Mouse (Mus musculus) liver, adult 2 months (tissue): ENCODE results near the gene Prodh2. TPM values are rescaled to one million over a fixed set of nuclear protein-coding genes. Genes with fewer than 3 reads are reported as not detected.

ENCODE experiments used
- DNase-seq: peaks from one replicate; pipeline ENCODE4 v3.0.0-alpha.2; 2011; ENCODE audit warnings: low read depth, low spot score; ENCODE audit errors: extremely low read depth
- H3K27ac ChIP-seq: fragments of 200-500 bp; replicated peaks from 2 replicates; pipeline ENCODE4 v1.5.1; 2012; ENCODE audit warnings: low read depth, mild to moderate bottlenecking, control low read depth, inconsistent platforms, low read length; ENCODE audit not compliant: insufficient read depth
- H3K27me3 ChIP-seq: fragments of 200-500 bp; 2 replicates; pipeline ENCODE4 v1.6.1; 2012; ENCODE audit warnings: mild to moderate bottlenecking, moderate library complexity, low read length, inconsistent platforms; ENCODE audit not compliant: control insufficient read depth, insufficient read depth
- H3K36me3 ChIP-seq: fragments of 200-500 bp; 2 replicates; pipeline ENCODE4 v1.6.1; 2012; ENCODE audit warnings: low read length, inconsistent platforms; ENCODE audit not compliant: control insufficient read depth, insufficient read depth
- H3K4me1 ChIP-seq: fragments of 200-500 bp; 2 replicates; pipeline ENCODE4 v1.6.1; 2011; ENCODE audit warnings: low read length; ENCODE audit not compliant: control insufficient read depth, insufficient read depth
- H3K4me3 ChIP-seq: fragments of 200-500 bp; 2 replicates; pipeline ENCODE4 v1.5.1; 2011; ENCODE audit warnings: low read depth, mild to moderate bottlenecking, control low read depth, low read length, moderate library complexity; ENCODE audit not compliant: insufficient read depth
- H3K79me2 ChIP-seq: fragments of 200-500 bp; 2 replicates; pipeline ENCODE4 v1.6.1; 2012; ENCODE audit warnings: inconsistent platforms, mild to moderate bottlenecking, low read length, moderate library complexity; ENCODE audit not compliant: control insufficient read depth, insufficient read depth
- H3K9ac ChIP-seq: fragments of 200-500 bp; 2 replicates; pipeline ENCODE4 v1.6.1; 2012; ENCODE audit warnings: low read depth, mild to moderate bottlenecking, control low read depth, inconsistent platforms, low read length
- CTCF ChIP-seq: fragments of 200-500 bp; IDR thresholded peaks from 2 replicates; pipeline ENCODE4 v1.5.1; 2011; ENCODE audit warnings: low read depth, low read length, control low read depth
- POLR2A ChIP-seq: fragments of 200-500 bp; IDR thresholded peaks from 2 replicates; pipeline ENCODE4 v1.6.1; 2011; ENCODE audit warnings: low read length, control low read depth; ENCODE audit not compliant: insufficient read depth; ENCODE audit errors: extremely low read depth
- WGBS: fragments of 180-500 bp; shearing (Covaris S2); methylation state at CpG from one replicate; pipeline ENCODE4 v1.1.7; 2018; 5-methylcytosine and 5-hydroxymethylcytosine counted together
- polyA plus RNA-seq: library from polyadenylated mRNA; depleted of rRNA; stranded (reverse); fragments of >200 nt; gene quantifications from 2 replicates; pipeline ENCODE4 v1.2.3, GENCODE M21; 2012
- total RNA-seq: library from RNA; depleted of rRNA; stranded (reverse); fragments of >200 nt; gene quantifications from 2 replicates; pipeline ENCODE4 v1.2.3, GENCODE M21; 2014

Gene Prodh2
- total and polyA plus RNA-seq, 2 experiments = 220 to 432 TPM

- TF ChIP-seq POLR2A = no peak
- TF ChIP-seq CTCF = no peak
- H3K4me3 ChIP-seq = no peak overlapping the region
- H3K79me2 ChIP-seq = no peaks in the 10 kb centered on the region
- H3K36me3 ChIP-seq = 0 out of 2 replicates have a peak, but pooled peaks cover 2% of the 10 kb centered on the region
- H3K27ac ChIP-seq = no peak overlapping the region
- 97% methylated on average over 1 of the region's 1 CpGs for WGBS
- no peak overlapping the region for H3K9ac ChIP-seq
- H3K4me1 ChIP-seq = peaks cover 4% of the 10 kb centered on the region; the same call in 1 of the 2 replicates
- DNase-seq = no peak
- H3K27me3 ChIP-seq = no peaks in the 10 kb centered on the region
These were observed 57.2 kb downstream of the Prodh2 start for GRCm38 (mm10) chr7:30550603-30551002.

- no peak for DNase-seq
- Histone ChIP-seq H3K4me1 (peaks cover 4% of the 10 kb centered on the region; the same call in 1 of the 2 replicates), H3K27ac (peak overlapping the region; percentile 96), H3K36me3 (peaks cover 5% of the 10 kb centered on the region; the same call in 1 of the 2 replicates), H3K79me2 (no peaks in the 10 kb centered on the region), H3K27me3 (no peaks in the 10 kb centered on the region), H3K4me3 (peak overlapping the region; percentile 83), H3K9ac (peak overlapping the region; percentile 84)
- WGBS = 3% methylated on average over 10 of the region's 10 CpGs
- TF ChIP-seq POLR2A (no peak), CTCF (no peak)
These were observed 58.2 kb downstream of the Prodh2 start for GRCm38 (mm10) chr7:30551445-30552101.

- H3K27me3 ChIP-seq = no peaks in the 10 kb centered on the region
- H3K9ac ChIP-seq = peak within 1 kb of the TSS; percentile 84
- peaks cover 4% of the 10 kb centered on the region; the same call in 1 of the 2 replicates for H3K4me1 ChIP-seq
- H3K36me3 ChIP-seq = peaks cover 5% of the 10 kb centered on the region; the same call in 1 of the 2 replicates
- peak; percentile 99 for DNase-seq
- under 1% methylated on average over 44 of the region's 44 CpGs for WGBS
- H3K4me3 ChIP-seq = peak within 1 kb of the TSS; percentile 83
- H3K27ac ChIP-seq = peak within 1 kb of the TSS; percentile 96
- H3K79me2 ChIP-seq = no peaks in the 10 kb centered on the region
- TF ChIP-seq POLR2A (peak; percentile 72; the same call in 1 of the 2 replicates), CTCF (no peak)
These were observed 58.9 kb downstream of the Prodh2 start, which contains the start of the genes Hspb6 and Proser3 for GRCm38 (mm10) chr7:30552102-30553020. TSS of gene Hspb6 (plus strand) at chr7:30552178. TSS of gene Proser3 (minus strand) at chr7:30552299.

GRCm38 (mm10) chr7:30553021-30553589 is 59.7 kb downstream of the Prodh2 start:
- peaks cover 5% of the 10 kb centered on the region; the same call in 1 of the 2 replicates for H3K36me3 ChIP-seq
- H3K27ac ChIP-seq = peak overlapping the region; percentile 91
- H3K79me2 ChIP-seq = no peaks in the 10 kb centered on the region
- H3K27me3 ChIP-seq = no peaks in the 10 kb centered on the region
- H3K4me1 ChIP-seq = peaks cover 5% of the 10 kb centered on the region; the same call in 1 of the 2 replicates
- no peak for TF ChIP-seq CTCF
- peak; percentile 65; the same call in 1 of the 2 replicates for TF ChIP-seq POLR2A
- 1% methylated on average over 23 of the region's 23 CpGs for WGBS
- peak overlapping the region; percentile 69 for H3K4me3 ChIP-seq
- H3K9ac ChIP-seq = peak overlapping the region; percentile 84
- DNase-seq = peak; percentile 65

GRCm38 (mm10) chr7:30553810-30554584 is 60.6 kb downstream of the Prodh2 start:
- H3K27ac ChIP-seq = no peak overlapping the region
- H3K4me1 ChIP-seq = peaks cover 9% of the 10 kb centered on the region; the same call in 1 of the 2 replicates
- H3K36me3 ChIP-seq = peaks cover 5% of the 10 kb centered on the region; the same call in 1 of the 2 replicates
- 0 out of 2 replicates have a peak overlapping the region, but pooled peaks have one; percentile 84 for H3K9ac ChIP-seq
- DNase-seq = no peak
- H3K4me3 ChIP-seq = no peak overlapping the region
- TF ChIP-seq CTCF = no peak
- no peak for TF ChIP-seq POLR2A
- no peaks in the 10 kb centered on the region for H3K79me2 ChIP-seq
- WGBS = 88% methylated on average over 22 of the region's 22 CpGs
- H3K27me3 ChIP-seq = no peaks in the 10 kb centered on the region
